Mouse (Mus musculus) embryonic fibroblast, embryonic 13.5 days (primary cell): ENCODE measurements around the gene Muc5b.
"Not testable (repeated sequence)": the region's sequence is repeated elsewhere in the genome, so short reads cannot be mapped to it uniquely, and the experiment has no call there.

Source experiments
- CTCF ChIP-seq: IDR thresholded peaks from 2 replicates; pipeline ENCODE4 v1.5.1; 2011; ENCODE audit warnings: mild to moderate bottlenecking, control low read depth, low read length, moderate library complexity, borderline replicate concordance; ENCODE audit not compliant: insufficient read depth
- POLR2A ChIP-seq: IDR thresholded peaks from 2 replicates; pipeline ENCODE4 v1.6.1; 2011; ENCODE audit warnings: low read depth, mild to moderate bottlenecking, control low read depth, low read length, moderate library complexity

- not testable (repeated sequence) for TF ChIP-seq CTCF, POLR2A
Measured at GRCm38 (mm10) chr7:141807823-141808222, 31.0 kb upstream of the Muc5b start.
